Mouse (Mus musculus): ENCODE results near the gene Plcg2.

GRCm38 (mm10) chr8:117637462-117637861, 139.4 kb downstream of the Plcg2 start:
- TF ChIP-seq CTCF (IDR thresholded peaks at IDR 0.05; ENCODE audit: extremely low read depth, insufficient read depth, low read length) (no peak), POLR2A (IDR thresholded peaks at IDR 0.05; ENCODE audit: extremely low read depth, insufficient read depth, low read length) (no peak)

Measured in cortical plate, adult 2 months (tissue).